Mouse (Mus musculus) left cerebral cortex, postnatal 25 days (tissue): ENCODE measurements around the gene Fmo5. TPM values are rescaled to one million over a fixed set of nuclear protein-coding genes. Genes with fewer than 3 reads are reported as not detected.

Experiments
- microRNA-seq, 2 experiments: library from miRNA; unstranded; fragments of <30 nt; microRNA quantifications; one replicate each; pipeline ENCODE4 v1.2.0; 2022
- total RNA-seq, 2 experiments: library from RNA; stranded (reverse); gene quantifications; 2 replicates each; pipeline ENCODE4 v1.2.3; 2021

Fmo5 gene
- total RNA-seq, 2 experiments from 2014 or later = 2.5 to 4.1 TPM

Small RNA genes within 50 kb of the gene (microRNA-seq; reads per million reads assigned to microRNA genes)
- 0 reads per million in 2 experiments for gene Mir7225

Other genes with a start within 250 kb of the Fmo5 start
- gene Olfr1402, start 206.8 kb upstream of the Fmo5 start, total RNA-seq = not detected
- 10 to 100 TPM in 1 of 2 experiments, 1 to 10 TPM in 1; 9.2 to 10.3 TPM for gene Chd1l, start 18.6 kb upstream of the Fmo5 start, total RNA-seq
- 10 to 100 TPM; 27.9 to 30.6 TPM for gene Prkab2, start 29.4 kb downstream of the Fmo5 start, total RNA-seq
- not detected for gene Gm17651, start 45.9 kb downstream of the Fmo5 start, total RNA-seq